Mouse (Mus musculus) forebrain, embryonic 12.5 days (tissue): Measurements from ENCODE around the gene Hormad1. TPM values are rescaled to one million over a fixed set of nuclear protein-coding genes. Genes with fewer than 3 reads are reported as not detected.
"Not testable (repeated sequence)": the region's sequence is repeated elsewhere in the genome, so short reads cannot be mapped to it uniquely, and the experiment has no call there.

Experiments used
- ATAC-seq: fragments of 200-750 bp; cut with Nextera tagmentation; 2 replicates; pipeline ENCODE4 v1.8.0; 2017; ENCODE audit warnings: moderate TSS enrichment; ENCODE audit not compliant: low FRiP score
- H3K27ac ChIP-seq: fragments of 300-500 bp; sonication (generic); 2 replicates; pipeline ENCODE4 v1.5.1; 2016; ENCODE audit warnings: mild to moderate bottlenecking
- H3K27me3 ChIP-seq: fragments of 300-500 bp; sonication (generic); 2 replicates; pipeline ENCODE4 v1.6.1; 2016; ENCODE audit warnings: mild to moderate bottlenecking
- H3K36me3 ChIP-seq: fragments of 300-500 bp; sonication (generic); replicated peaks from 2 replicates; pipeline ENCODE4 v1.6.1; 2016; ENCODE audit warnings: mild to moderate bottlenecking
- H3K4me1 ChIP-seq: fragments of 300-500 bp; sonication (generic); 2 replicates; pipeline ENCODE4 v1.6.1; 2016
- H3K4me2 ChIP-seq: fragments of 300-500 bp; sonication (generic); 2 replicates; pipeline ENCODE4 v1.6.1; 2016; ENCODE audit warnings: mild to moderate bottlenecking, moderate library complexity
- H3K4me3 ChIP-seq: fragments of 300-500 bp; sonication (generic); replicated peaks from 2 replicates; pipeline ENCODE4 v1.5.1; 2016; ENCODE audit warnings: mild to moderate bottlenecking
- H3K9ac ChIP-seq: fragments of 300-500 bp; sonication (generic); 2 replicates; pipeline ENCODE4 v1.6.1; 2016; ENCODE audit warnings: mild to moderate bottlenecking
- H3K9me3 ChIP-seq: fragments of 300-500 bp; sonication (generic); 2 replicates; pipeline ENCODE4 v1.6.1; 2016
- WGBS: fragments of 180-500 bp; shearing (Covaris S2); methylation state at CpG from one replicate; pipeline ENCODE4 v1.1.7; 2016; 5-methylcytosine and 5-hydroxymethylcytosine counted together
- polyA plus RNA-seq: library from polyadenylated mRNA; unstranded; fragments of >200 nt; fragmentation: Nextera tagmentation; extraction: Ambion mirVana; gene quantifications from 2 replicates; pipeline ENCODE4 v1.2.1, GENCODE M21; 2016

Gene Hormad1
- polyA plus RNA-seq, 1 experiment from 2014 or later = not detected

DNA sequence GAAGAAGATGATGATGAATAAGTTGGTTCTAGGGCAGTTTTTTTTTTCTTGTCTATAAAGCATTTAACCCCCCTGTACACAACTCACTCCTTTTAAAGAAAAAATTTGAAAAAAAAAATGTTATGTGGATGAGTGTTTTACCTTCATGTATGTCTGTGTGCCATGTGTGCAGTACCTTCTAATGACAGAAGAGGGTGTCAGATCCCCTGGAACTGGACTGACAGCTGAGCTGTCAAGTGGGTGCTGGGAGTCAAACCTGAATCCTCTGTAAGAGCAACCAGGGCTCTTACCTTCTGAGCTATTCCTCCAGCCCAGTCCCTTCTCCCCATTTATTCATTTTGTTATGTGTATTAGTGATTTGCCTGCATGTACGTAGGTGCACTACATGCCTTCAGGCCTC, 28.5 kb upstream of the Hormad1 start:
- H3K36me3 ChIP-seq = no peaks in the 10 kb centered on the region
- 100% methylated on average over 1 of the region's 1 CpGs for WGBS
- no peak overlapping the region for H3K4me2 ChIP-seq
- no peaks in the 10 kb centered on the region for H3K9me3 ChIP-seq
- no peaks in the 10 kb centered on the region for H3K27me3 ChIP-seq
- ATAC-seq = no peak
- H3K27ac ChIP-seq = no peak overlapping the region
- H3K4me3 ChIP-seq = no peak overlapping the region
- no peak overlapping the region for H3K9ac ChIP-seq
- no peaks in the 10 kb centered on the region for H3K4me1 ChIP-seq

DNA sequence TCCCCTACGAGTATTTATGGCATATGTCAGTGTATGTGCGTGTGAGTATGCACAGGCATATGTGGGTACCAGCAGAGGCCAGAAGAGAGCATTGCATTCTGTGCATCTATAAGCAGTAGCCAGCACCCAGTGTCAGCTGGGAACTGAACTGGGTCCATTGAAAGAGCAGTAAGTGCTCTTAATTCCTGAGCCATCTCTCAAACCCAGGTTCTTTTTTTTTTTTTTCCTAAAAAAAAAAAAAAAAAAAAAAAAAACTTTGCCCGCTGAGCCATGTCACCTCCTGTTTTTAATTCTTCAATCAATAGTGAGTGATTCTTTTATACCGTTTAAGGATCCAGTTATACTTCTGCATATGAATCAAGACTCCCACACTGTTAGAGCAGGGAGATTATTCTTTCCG, 26.1 kb upstream of the Hormad1 start:
- no peak for ATAC-seq
- Histone ChIP-seq H3K27me3 (no peaks in the 10 kb centered on the region), H3K9me3 (no peaks in the 10 kb centered on the region), H3K27ac (no peak overlapping the region), H3K4me2 (no peak overlapping the region), H3K4me3 (no peak overlapping the region), H3K4me1 (no peaks in the 10 kb centered on the region), H3K9ac (no peak overlapping the region), H3K36me3 (no peaks in the 10 kb centered on the region)
- WGBS = 90% methylated on average over 5 of the region's 5 CpGs

GRCm38 (mm10) chr3:95534927-95535326, 24.6 kb upstream of the Hormad1 start:
- no peaks in the 10 kb centered on the region for H3K27me3 ChIP-seq
- H3K36me3 ChIP-seq = no peaks in the 10 kb centered on the region
- H3K4me3 ChIP-seq = no peak overlapping the region
- H3K27ac ChIP-seq = no peak overlapping the region
- H3K9ac ChIP-seq = no peak overlapping the region
- no peak for ATAC-seq
- no peaks in the 10 kb centered on the region for H3K9me3 ChIP-seq
- 85% methylated on average over 1 of the region's 1 CpGs for WGBS
- no peak overlapping the region for H3K4me2 ChIP-seq
- H3K4me1 ChIP-seq = no peaks in the 10 kb centered on the region

DNA sequence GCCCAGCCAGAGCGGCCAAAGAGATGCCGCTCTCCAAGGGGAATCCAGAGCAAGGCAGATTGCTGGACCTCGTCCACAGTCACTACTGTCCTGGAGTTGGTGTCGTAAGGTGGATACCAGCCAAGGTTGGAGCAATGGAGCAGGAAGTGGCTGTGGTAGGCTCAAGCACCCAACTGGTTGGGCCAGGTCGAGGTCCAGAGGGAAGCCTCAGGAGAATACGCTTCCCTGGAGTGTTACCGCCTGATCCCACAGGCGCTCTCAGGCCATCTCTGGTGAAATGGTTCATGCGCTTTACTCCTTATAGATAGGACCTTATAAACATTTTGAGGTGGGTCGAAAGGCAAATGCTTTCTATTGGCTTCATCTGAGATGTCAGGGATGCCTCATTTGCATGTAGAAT, 20.5 kb upstream of the Hormad1 start:
- no peaks in the 10 kb centered on the region for H3K36me3 ChIP-seq
- no peak overlapping the region for H3K4me2 ChIP-seq
- H3K27me3 ChIP-seq = no peaks in the 10 kb centered on the region
- H3K27ac ChIP-seq = no peak overlapping the region
- ATAC-seq = no peak
- WGBS = 90% methylated on average over 10 of the region's 10 CpGs
- no peaks in the 10 kb centered on the region for H3K4me1 ChIP-seq
- H3K9me3 ChIP-seq = no peaks in the 10 kb centered on the region
- no peak overlapping the region for H3K9ac ChIP-seq
- no peak overlapping the region for H3K4me3 ChIP-seq

DNA sequence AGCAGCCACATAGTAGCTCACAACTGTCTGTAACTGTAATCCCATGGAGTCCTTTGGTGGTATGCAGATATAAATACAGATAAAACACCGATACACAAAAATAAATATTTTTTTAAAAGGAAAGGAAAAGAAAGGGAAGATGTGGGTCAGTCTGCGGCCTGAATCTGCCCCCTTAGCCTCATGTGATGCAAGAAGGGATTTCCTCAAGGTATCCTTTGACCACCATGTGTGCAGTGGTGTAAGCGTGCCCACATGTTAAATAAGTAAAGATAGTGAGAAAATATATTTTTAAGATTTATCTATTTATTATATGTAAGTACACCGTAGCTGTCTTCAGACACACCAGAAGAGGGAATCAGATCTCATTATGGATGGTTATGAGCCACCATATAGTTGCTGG, 19.6 kb upstream of the Hormad1 start:
- no peaks in the 10 kb centered on the region for H3K9me3 ChIP-seq
- ATAC-seq = no peak
- H3K27me3 ChIP-seq = no peaks in the 10 kb centered on the region
- WGBS = 93% methylated on average over 4 of the region's 4 CpGs
- H3K4me1 ChIP-seq = no peaks in the 10 kb centered on the region
- H3K9ac ChIP-seq = no peak overlapping the region
- no peak overlapping the region for H3K4me3 ChIP-seq
- no peak overlapping the region for H3K27ac ChIP-seq
- H3K4me2 ChIP-seq = no peak overlapping the region
- H3K36me3 ChIP-seq = no peaks in the 10 kb centered on the region

GRCm38 (mm10) chr3:95541186-95541585, 18.3 kb upstream of the Hormad1 start:
- 79% methylated on average over 2 of the region's 2 CpGs for WGBS

DNA sequence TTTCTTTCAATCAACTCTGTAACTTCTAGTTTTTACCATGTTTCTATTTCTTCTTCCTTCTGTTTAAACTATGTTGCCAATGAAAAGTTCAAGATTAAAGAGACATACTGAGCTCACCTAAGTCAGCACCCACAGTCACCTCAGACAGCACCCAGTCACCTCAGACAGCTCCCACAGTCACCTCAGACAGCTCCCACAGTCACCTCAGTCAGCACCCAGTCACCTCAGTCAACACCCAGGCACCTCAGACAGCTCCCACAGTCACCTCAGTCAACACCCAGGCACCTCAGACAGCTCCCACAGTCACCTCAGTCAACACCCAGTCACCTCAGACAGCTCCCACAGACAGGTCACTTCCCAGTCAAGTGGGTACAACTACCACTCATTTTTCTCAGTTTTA, 17.3 kb upstream of the Hormad1 start:
- Histone ChIP-seq H3K9me3 (no peaks in the 10 kb centered on the region), H3K27me3 (no peaks in the 10 kb centered on the region), H3K4me2 (no peak overlapping the region), H3K4me1 (no peaks in the 10 kb centered on the region), H3K36me3 (no peaks in the 10 kb centered on the region), H3K27ac (no peak overlapping the region), H3K9ac (no peak overlapping the region), H3K4me3 (no peak overlapping the region)
- no peak for ATAC-seq

More at GRCm38 (mm10) chr3:95541186-95541585, 18.3 kb upstream of the Hormad1 start:
- not testable (repeated sequence) for ATAC-seq, H3K4me2 ChIP-seq, H3K4me1 ChIP-seq, H3K9ac ChIP-seq, H3K4me3 ChIP-seq, H3K9me3 ChIP-seq, H3K36me3 ChIP-seq, H3K27ac ChIP-seq, H3K27me3 ChIP-seq

- 79% methylated on average over 7 of the region's 7 CpGs for WGBS
- ATAC-seq = no peak
- Histone ChIP-seq H3K27me3 (no peaks in the 10 kb centered on the region), H3K4me3 (no peak overlapping the region), H3K9me3 (no peaks in the 10 kb centered on the region), H3K27ac (no peak overlapping the region), H3K4me1 (no peaks in the 10 kb centered on the region), H3K9ac (no peak overlapping the region), H3K36me3 (no peaks in the 10 kb centered on the region), H3K4me2 (no peak overlapping the region)
Measured at GRCm38 (mm10) chr3:95542981-95543380, 16.5 kb upstream of the Hormad1 start.

DNA sequence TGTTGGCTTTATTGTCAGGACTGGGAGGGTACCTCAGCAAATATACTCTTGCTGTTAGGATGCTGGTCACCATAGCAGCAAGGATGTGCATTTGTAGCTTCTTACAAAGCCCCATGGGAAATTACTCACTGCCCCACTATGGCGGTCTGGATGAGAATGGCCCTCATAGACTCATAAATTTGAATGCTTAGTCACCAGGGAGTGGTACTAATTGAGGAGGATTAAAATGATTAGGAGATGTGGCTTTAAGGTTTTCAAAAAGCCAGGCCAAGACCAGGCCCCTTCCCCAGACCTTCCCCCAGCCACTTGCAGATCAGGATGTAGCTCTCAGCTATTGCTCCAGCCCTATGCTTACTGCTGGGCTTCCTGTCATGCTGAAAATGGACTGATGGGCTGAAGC, 9.3 kb upstream of the Hormad1 start:
- Histone ChIP-seq H3K27ac (no peak overlapping the region), H3K9ac (no peak overlapping the region), H3K9me3 (no peaks in the 10 kb centered on the region), H3K27me3 (no peaks in the 10 kb centered on the region), H3K4me3 (no peak overlapping the region), H3K4me1 (no peaks in the 10 kb centered on the region), H3K4me2 (no peak overlapping the region), H3K36me3 (no peaks in the 10 kb centered on the region)
- ATAC-seq = no peak
- 68% methylated on average over 1 of the region's 1 CpGs for WGBS

GRCm38 (mm10) chr3:95553986-95554385, 5.5 kb upstream of the Hormad1 start:
- H3K4me1 ChIP-seq = no peaks in the 10 kb centered on the region
- WGBS = 78% methylated on average over 3 of the region's 3 CpGs
- H3K4me3 ChIP-seq = no peak overlapping the region
- ATAC-seq = no peak
- H3K27ac ChIP-seq = no peak overlapping the region
- no peaks in the 10 kb centered on the region for H3K9me3 ChIP-seq
- H3K4me2 ChIP-seq = no peak overlapping the region
- no peak overlapping the region for H3K9ac ChIP-seq
- H3K27me3 ChIP-seq = no peaks in the 10 kb centered on the region
- H3K36me3 ChIP-seq = no peaks in the 10 kb centered on the region

- Histone ChIP-seq H3K36me3 (no peaks in the 10 kb centered on the region), H3K27me3 (no peaks in the 10 kb centered on the region), H3K4me2 (no peak overlapping the region), H3K9ac (no peak overlapping the region), H3K27ac (no peak overlapping the region), H3K9me3 (no peaks in the 10 kb centered on the region), H3K4me1 (no peaks in the 10 kb centered on the region), H3K4me3 (no peak overlapping the region)
- ATAC-seq = no peak
- WGBS = 92% methylated on average over 3 of the region's 3 CpGs
Measured at GRCm38 (mm10) chr3:95560738-95561137, 1.3 kb downstream of the Hormad1 start.

DNA sequence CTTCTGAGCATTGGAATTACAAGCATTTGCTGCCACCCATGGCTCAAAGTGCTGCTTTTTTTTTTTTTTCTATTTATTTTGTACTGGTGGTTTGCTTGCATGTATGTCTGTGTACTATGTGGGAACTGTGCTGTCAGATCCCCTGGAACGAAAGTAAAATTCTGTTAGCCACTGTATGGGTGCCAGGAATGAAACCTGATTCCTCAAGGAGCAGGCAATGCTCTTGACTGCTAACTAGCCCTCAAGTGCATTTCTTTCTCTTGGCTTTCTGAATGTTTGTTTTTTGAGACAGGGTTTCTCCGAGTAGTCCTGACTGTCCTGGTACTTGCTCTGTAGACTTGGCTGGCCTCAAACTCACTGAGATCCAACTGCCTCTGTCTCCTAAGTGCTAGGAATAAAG, 2.3 kb downstream of the Hormad1 start:
- WGBS = 81% methylated on average over 2 of the region's 2 CpGs
- no peak overlapping the region for H3K4me2 ChIP-seq
- no peak overlapping the region for H3K9ac ChIP-seq
- H3K9me3 ChIP-seq = no peaks in the 10 kb centered on the region
- H3K4me3 ChIP-seq = no peak overlapping the region
- H3K27me3 ChIP-seq = no peaks in the 10 kb centered on the region
- no peaks in the 10 kb centered on the region for H3K36me3 ChIP-seq
- no peak for ATAC-seq
- H3K27ac ChIP-seq = no peak overlapping the region
- H3K4me1 ChIP-seq = no peaks in the 10 kb centered on the region

- no peaks in the 10 kb centered on the region for H3K9me3 ChIP-seq
- H3K4me2 ChIP-seq = no peak overlapping the region
- 92% methylated on average over 3 of the region's 3 CpGs for WGBS
- no peaks in the 10 kb centered on the region for H3K36me3 ChIP-seq
- no peak overlapping the region for H3K27ac ChIP-seq
- no peak overlapping the region for H3K4me3 ChIP-seq
- no peaks in the 10 kb centered on the region for H3K4me1 ChIP-seq
- H3K9ac ChIP-seq = no peak overlapping the region
- H3K27me3 ChIP-seq = no peaks in the 10 kb centered on the region
- ATAC-seq = no peak
Measured at GRCm38 (mm10) chr3:95569585-95569984, 10.1 kb downstream of the Hormad1 start.
